In genomic region chr12:91683096-91683495, GRCm38 (mm10) we compare ENCODE assay signal across 8 mouse cellular contexts.
DNase-seq lines count a peak whose midpoint lies in the region; ATAC-seq and TF ChIP-seq lines count a peak whose summit lies in the region.

No protein-coding gene starts in this region.

- peaks cover 6% of the 10 kb centered on the region; the same call in 1 of the 2 replicates for H3K27me3 ChIP-seq in heart, postnatal 0 days (ENCODE audit: control insufficient read depth, insufficient read depth, low read length)
- no peaks in the 10 kb centered on the region for H3K27me3 ChIP-seq in forebrain, postnatal 0 days (ENCODE audit: insufficient read depth, low read length)
- no peaks in the 10 kb centered on the region for H3K27me3 ChIP-seq in midbrain, embryonic 14.5 days (ENCODE audit: control insufficient read depth, insufficient read depth, low read length)

- H3K4me1 ChIP-seq in heart, postnatal 0 days (ENCODE audit: control insufficient read depth, insufficient read depth), result peaks cover 16% of the 10 kb centered on the region; the same call in 1 of the 2 replicates
- H3K4me1 ChIP-seq in forebrain, postnatal 0 days (ENCODE audit: insufficient read depth), result peaks cover 33% of the 10 kb centered on the region
- peaks cover 39% of the 10 kb centered on the region for H3K4me1 ChIP-seq in midbrain, embryonic 14.5 days (ENCODE audit: control insufficient read depth, insufficient read depth, low read length)

- no peaks in the 10 kb centered on the region for H3K9me3 ChIP-seq in heart, postnatal 0 days (replicated peaks; ENCODE audit: control insufficient read depth, low read length)
- no peaks in the 10 kb centered on the region for H3K9me3 ChIP-seq in forebrain, postnatal 0 days (ENCODE audit: low read length)
- no peaks in the 10 kb centered on the region for H3K9me3 ChIP-seq in midbrain, embryonic 14.5 days (ENCODE audit: control insufficient read depth, low read length)

- no peak for TF ChIP-seq EP300 in heart, postnatal 0 days (IDR thresholded peaks at IDR 0.05; ENCODE audit: low read depth)

- no peaks in the 10 kb centered on the region for H3K36me3 ChIP-seq in heart, postnatal 0 days (replicated peaks; ENCODE audit: control insufficient read depth, insufficient read depth, low read length)
- H3K36me3 ChIP-seq in forebrain, postnatal 0 days (ENCODE audit: insufficient read depth), result no peaks in the 10 kb centered on the region
- H3K36me3 ChIP-seq in midbrain, embryonic 14.5 days (ENCODE audit: control insufficient read depth, insufficient read depth, low read length), result no peaks in the 10 kb centered on the region

- no peak for TF ChIP-seq POLR2A in brain, embryonic 14.5 days (IDR thresholded peaks at IDR 0.05; ENCODE audit: borderline replicate concordance, extremely low read depth, insufficient read depth, insufficient read length, poor library complexity, severe bottlenecking)

- ATAC-seq in heart, postnatal 0 days (ENCODE audit: insufficient read depth, low read depth), result no peak
- no peak for ATAC-seq in forebrain, postnatal 0 days
- no peak for ATAC-seq in midbrain, embryonic 14.5 days (ENCODE audit: low FRiP score, low TSS enrichment)
- no peak for ATAC-seq in erythroblast, adult 5-6 weeks (replicated peaks; ENCODE audit: low FRiP score, poor library complexity, severe bottlenecking)

- WGBS in heart, postnatal 0 days, result 55% methylated on average over 3 of the region's 3 CpGs
- 62% methylated on average over 3 of the region's 3 CpGs for WGBS in forebrain, postnatal 0 days
- WGBS in midbrain, embryonic 14.5 days, result 44% methylated on average over 3 of the region's 3 CpGs

- H3K27ac ChIP-seq in heart, postnatal 0 days (ENCODE audit: low read depth), result no peak overlapping the region
- H3K27ac ChIP-seq in forebrain, postnatal 0 days (ENCODE audit: low read depth, low read length), result no peak overlapping the region
- H3K27ac ChIP-seq in midbrain, embryonic 14.5 days (replicated peaks; ENCODE audit: low read depth, low read length), result no peak overlapping the region

- H3K9ac ChIP-seq in heart, postnatal 0 days (replicated peaks; ENCODE audit: low read depth, low read length), result no peak overlapping the region
- H3K9ac ChIP-seq in forebrain, postnatal 0 days, result no peak overlapping the region
- H3K9ac ChIP-seq in midbrain, embryonic 14.5 days (replicated peaks; ENCODE audit: low read length), result no peak overlapping the region

- no peak for DNase-seq in heart, postnatal 0 days (ENCODE audit: low spot score)
- DNase-seq in heart, adult 18-20 months, result no peak
- DNase-seq in brain, embryonic 14.5 days (ENCODE audit: low read depth), result peak; percentile 46
- DNase-seq in forebrain, postnatal 0 days, result no peak
- no peak for DNase-seq in midbrain, embryonic 14.5 days
- no peak for DNase-seq in gastrocnemius, adult 8-10 months (ENCODE audit: low spot score in 2 of 2)
- DNase-seq in layer of hippocampus, adult 9-10 months (ENCODE audit: low spot score), result no peak

- H3K4me2 ChIP-seq in heart, postnatal 0 days (ENCODE audit: low read depth, low read length), result peak overlapping the region; percentile 52
- H3K4me2 ChIP-seq in forebrain, postnatal 0 days (ENCODE audit: low read depth), result peak overlapping the region; percentile 41
- peak overlapping the region; percentile 44 for H3K4me2 ChIP-seq in midbrain, embryonic 14.5 days (ENCODE audit: low read length)

- no peak for TF ChIP-seq CTCF in heart, postnatal 0 days (IDR thresholded peaks at IDR 0.05; ENCODE audit: low read depth)
- no peak for TF ChIP-seq CTCF in brain, embryonic 14.5 days (IDR thresholded peaks at IDR 0.05; ENCODE audit: borderline replicate concordance, extremely low read depth, insufficient read depth, insufficient read length)
- no peak for TF ChIP-seq CTCF in forebrain, postnatal 0 days (IDR thresholded peaks at IDR 0.05; ENCODE audit: low read depth)

- peak overlapping the region; percentile 24; the same call in 1 of the 2 replicates for H3K4me3 ChIP-seq in heart, postnatal 0 days (ENCODE audit: low read depth, low read length)
- no peak overlapping the region for H3K4me3 ChIP-seq in forebrain, postnatal 0 days (ENCODE audit: low read depth, low read length)
- no peak overlapping the region for H3K4me3 ChIP-seq in midbrain, embryonic 14.5 days (replicated peaks; ENCODE audit: low read depth, low read length)
